ENCODE assay signal across 1 mouse cellular context in the genomic region with DNA sequence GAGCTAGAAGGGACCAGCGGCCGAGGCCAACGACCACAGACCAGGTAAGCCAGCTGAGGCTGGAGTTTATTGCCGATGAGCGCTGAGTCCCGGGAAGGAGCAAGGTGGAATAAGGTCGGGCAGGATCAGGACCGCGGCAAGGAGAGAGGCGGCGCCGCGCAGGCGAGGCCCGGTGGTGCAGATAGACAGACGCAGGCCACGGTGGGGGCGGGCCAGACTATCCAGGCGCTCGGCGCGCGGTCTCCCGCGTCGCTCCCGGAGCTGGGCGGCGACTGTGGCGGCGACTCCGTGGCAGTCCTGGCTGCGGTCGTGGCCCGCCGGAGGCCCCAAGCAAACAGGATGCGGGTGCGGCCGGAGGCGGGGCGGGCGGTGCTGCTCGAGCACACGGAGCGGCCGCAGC.
TF ChIP-seq lines count a peak whose summit lies in the region.

No protein-coding gene starts in this region.

TF ChIP-seq in myocyte, 11 proteins besides CTCF, POLR2A, EP300 and RAD21:
- TF ChIP-seq TCF12 (IDR thresholded peaks at IDR 0.05; ENCODE audit: insufficient read depth, poor library complexity, severe bottlenecking) = no peak
- TF ChIP-seq TCF3 (IDR thresholded peaks at IDR 0.05; ENCODE audit: insufficient read length, low read depth) = no peak
- peak; percentile 37 for TF ChIP-seq POLR2AphosphoS2 (IDR thresholded peaks at IDR 0.05; ENCODE audit: insufficient read length, low read depth)
- TF ChIP-seq CEBPB (IDR thresholded peaks at IDR 0.05; ENCODE audit: insufficient read depth, poor library complexity, severe bottlenecking) = no peak
